Mouse (Mus musculus) A20 (cell line): ENCODE results near the gene Scrg1.
"Not testable (repeated sequence)": the region's sequence is repeated elsewhere in the genome, so short reads cannot be mapped to it uniquely, and the experiment has no call there.

Experiments used
- DNase-seq: peaks from one replicate; pipeline ENCODE4 v3.0.0-alpha.2; 2011; ENCODE audit warnings: low read depth, low spot score

The Scrg1 gene

DNA sequence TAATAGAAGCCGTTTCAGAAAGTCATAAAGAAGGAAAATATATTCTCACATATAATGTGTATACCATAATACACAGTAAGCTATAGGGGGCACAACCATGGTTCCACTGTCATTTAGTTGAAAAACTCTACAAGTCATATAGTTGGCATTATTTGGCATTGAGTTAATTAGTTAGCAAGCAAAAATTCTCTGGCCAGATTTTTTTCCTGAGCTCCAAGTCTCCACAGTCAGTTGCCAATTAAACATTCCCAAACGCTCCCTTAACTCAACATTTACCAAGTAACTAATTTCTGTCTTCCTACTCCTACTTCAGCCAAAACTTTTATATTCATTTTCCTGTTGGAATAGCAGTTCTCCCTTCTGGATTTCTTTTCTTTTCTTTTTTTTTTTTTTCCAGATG lies 2.4 kb upstream of the Scrg1 start:
- DNase-seq, result no peak

- DNase-seq, result no peak
Measured at GRCm38 (mm10) chr8:57457152-57457551, 1.4 kb downstream of the Scrg1 start.

DNA sequence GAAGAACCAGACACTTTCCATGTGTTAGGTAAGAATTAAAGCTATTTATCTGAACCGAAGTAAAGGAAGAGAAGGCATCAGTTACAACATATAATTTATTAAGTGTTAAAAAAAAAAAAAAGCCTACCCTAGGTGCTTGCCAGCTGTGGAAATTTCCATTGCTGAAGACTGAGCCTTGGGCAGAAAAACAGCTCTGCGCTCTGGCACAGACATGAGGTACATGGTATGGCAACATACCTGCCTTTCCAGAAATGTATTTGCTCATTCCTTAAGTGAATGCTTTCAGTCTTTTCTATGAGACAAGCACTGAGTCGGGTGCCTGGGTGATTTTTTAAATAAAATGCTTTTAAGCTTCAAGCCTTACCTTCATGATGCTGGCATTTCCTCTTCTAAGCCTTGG lies 2.2 kb downstream of the Scrg1 start:
- DNase-seq, result no peak

DNA sequence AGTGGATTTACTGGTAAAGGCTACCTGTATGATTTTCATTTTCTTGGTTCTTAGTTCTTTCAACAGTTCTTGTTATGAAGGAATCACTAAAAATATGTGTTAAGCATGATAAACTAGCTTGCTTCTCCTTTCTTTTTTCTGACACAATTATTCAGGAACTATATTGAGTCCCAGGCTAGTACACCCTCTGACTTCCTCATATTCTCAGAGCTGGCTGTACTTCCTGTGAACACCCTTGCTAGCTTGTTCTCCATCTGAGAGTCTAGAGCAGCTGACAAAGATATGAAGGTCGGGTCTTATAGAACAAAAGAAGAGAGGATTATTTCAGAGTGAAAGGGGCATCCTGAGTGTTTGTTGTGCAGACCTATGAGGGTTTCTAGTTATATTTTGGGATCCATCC lies 7.1 kb downstream of the Scrg1 start:
- DNase-seq, result peak; percentile 12

DNA sequence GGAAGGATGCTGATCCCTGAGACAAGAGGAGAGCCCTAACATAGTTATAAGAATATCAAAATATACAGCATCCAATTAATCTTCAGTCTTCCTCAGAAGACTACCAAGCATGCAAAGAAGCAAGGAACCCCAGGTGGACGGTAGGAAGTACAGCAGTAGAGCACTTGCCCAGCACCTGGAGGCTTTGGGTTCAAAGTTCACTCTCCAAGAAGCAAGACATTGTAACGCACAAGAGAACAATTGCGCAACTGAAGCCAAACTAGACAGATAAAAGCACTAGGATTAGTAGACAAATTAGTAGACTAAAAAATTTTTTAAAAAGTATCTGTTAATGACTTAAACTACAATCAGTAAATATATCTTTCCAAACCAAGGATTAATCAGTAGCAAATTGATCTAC lies 8.0 kb downstream of the Scrg1 start:
- DNase-seq, result no peak

GRCm38 (mm10) chr8:57468624-57469023 lies 12.9 kb downstream of the Scrg1 start:
- no peak for DNase-seq

GRCm38 (mm10) chr8:57470863-57471262 lies 15.1 kb downstream of the Scrg1 start:
- no peak for DNase-seq

- no peak for DNase-seq
Measured at GRCm38 (mm10) chr8:57473751-57474150, 18.0 kb downstream of the Scrg1 start.

- DNase-seq, result no peak
Measured at GRCm38 (mm10) chr8:57478406-57478805, 22.7 kb downstream of the Scrg1 start.

DNA sequence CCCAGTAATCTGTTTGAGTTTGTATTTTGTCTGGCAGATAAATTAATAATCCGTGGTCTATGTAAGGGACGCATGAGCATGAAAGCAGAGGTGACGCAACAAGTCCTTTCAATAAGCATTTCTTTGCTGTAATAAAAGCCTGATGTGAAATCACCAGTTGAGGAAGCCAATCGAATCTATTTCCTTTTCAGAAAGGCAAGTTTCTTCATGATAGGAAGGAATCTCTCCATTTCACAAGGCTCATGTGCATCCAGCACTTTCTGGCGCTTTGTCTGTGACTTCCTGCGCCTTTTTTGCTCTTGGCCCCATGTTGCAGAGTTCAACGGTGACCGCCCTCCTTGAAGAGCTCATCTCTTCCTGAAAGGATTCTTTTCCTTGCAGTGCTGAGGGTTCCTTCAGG lies 24.0 kb downstream of the Scrg1 start:
- DNase-seq, result no peak

DNA sequence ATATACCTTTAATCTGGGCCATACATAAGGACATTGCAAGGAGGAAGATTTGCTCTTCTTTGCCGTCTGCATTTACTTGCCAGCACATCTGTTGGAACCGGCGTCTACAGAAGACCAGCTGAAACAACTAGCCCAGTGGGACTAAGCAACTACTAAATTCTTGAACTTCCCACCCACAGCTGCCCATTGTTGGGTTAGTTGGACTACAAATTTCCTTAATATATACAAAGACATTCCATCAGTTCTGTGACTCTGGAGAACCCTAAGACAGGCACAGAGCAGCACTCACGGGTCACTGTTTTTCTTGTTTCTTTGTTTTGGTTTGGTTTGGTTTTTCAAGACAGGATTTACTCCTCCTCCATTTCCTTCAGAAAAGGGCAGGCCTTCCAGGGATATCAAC lies 24.9 kb downstream of the Scrg1 start:
- no peak for DNase-seq

- DNase-seq, result peak; percentile 64
Measured at GRCm38 (mm10) chr8:57486491-57487440, 31.0 kb downstream of the Scrg1 start.

DNA sequence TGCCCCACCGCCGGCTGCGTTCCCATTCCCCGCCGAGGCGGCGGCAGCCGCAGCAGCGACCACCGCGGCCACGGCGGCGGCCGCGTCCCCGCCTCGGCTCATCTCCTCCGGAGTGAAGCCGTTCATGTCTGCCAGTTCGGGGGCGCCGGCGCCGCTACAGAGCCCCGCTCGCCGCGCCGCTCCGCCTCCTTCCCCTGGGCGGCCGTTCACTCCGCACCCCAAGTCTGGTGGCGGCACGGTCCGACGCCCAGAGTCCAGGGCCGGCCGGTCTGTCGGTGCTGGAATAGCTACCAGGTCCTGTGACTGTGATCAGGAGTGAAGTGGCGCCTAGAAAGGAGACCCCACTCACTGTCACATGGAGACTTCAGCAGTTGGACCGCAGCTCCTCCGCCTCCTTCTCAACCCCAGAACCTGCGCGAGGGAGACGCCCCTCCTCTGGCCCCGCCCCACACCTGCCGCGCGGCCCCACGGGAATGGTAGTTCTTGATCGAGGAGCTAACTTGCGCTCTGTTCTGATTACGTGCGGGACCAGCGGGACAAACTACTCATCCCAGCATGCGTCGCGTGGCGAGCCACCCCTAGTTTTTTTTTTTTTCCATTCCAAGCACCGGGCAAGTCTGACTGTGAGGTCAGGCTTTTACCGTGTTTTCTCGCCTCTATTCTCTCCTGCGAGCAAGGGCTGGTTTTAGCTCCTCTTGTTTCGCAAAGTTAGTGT lies 31.9 kb downstream of the Scrg1 start, which contains the start of gene Sap30:
Gene Sap30 (minus strand): TSS at position 420 of the 715 bp plus-strand sequence.
- peak; percentile 99 for DNase-seq

- peak; percentile 92 for DNase-seq
Measured at GRCm38 (mm10) chr8:57488312-57488765, 32.6 kb downstream of the Scrg1 start.

DNA sequence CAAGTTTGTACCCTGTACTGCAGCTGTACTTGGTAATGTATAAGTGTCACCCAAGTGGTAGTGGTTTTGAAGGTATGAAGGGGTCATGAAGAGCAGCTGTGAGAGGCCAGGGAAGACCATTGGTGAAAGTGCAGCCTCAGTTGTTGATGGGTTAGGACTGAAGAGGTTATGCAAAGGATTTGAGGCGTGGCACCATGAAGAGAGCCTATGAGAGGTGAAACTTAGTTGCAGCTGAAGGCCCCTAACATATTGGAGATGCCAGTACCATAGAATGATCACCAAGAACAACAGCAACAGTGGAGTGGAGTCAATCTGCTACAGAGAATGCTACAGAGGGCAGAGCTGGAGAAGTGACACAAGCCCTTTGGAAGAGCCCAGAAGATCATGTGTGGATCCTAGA lies 33.6 kb downstream of the Scrg1 start:
- DNase-seq, result peak; percentile 37

DNA sequence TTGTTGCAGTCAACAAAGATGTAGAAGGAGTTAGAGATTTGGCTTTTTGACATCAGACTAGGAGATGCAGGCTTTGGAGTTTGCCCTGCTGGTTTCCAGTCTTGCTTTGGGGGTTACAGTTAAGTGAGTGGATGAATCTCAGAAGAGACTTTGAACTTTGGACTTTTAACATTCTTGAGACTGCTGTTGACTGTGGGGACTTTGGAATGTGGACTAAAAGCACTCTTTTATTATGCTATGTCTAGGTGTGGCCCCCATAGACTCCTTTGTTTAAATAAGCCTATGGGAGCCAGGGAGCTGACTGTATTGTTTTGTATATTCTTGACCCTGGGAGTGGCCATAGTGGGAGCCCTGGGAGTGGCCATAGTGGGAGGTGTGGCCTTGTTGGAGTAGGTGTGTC lies 34.2 kb downstream of the Scrg1 start:
- DNase-seq, result no peak

- DNase-seq, result no peak
Measured at GRCm38 (mm10) chr8:57491873-57492272, 36.1 kb downstream of the Scrg1 start.

DNA sequence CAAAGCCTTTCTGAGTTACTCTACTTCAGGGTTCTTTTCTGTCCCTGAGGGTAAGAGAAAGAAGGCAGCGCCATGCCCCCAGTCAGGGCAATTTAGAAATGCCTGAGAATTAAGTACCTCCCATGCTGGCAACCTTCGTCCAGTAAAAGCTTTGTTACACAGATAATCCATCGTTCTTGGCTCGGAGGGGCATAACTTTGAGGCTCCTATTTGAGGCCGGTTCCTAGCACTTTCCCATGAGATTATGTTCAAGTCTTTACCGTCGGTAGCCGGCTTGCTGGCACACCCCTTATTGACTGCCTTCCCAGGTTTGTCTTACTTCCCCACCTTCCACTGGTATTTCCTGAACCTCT lies 42.7 kb downstream of the Scrg1 start:
- no peak for DNase-seq

GRCm38 (mm10) chr8:57498847-57499511 lies 43.3 kb downstream of the Scrg1 start:
- DNase-seq, result no peak

- DNase-seq, result peak; percentile 54
Measured at GRCm38 (mm10) chr8:57503641-57504040, 47.9 kb downstream of the Scrg1 start.

- DNase-seq, result not testable (repeated sequence)
Measured at GRCm38 (mm10) chr8:57505500-57505899, 49.8 kb downstream of the Scrg1 start.

- DNase-seq, result no peak
Measured at GRCm38 (mm10) chr8:57507556-57508063, 51.9 kb downstream of the Scrg1 start.
